Mouse (Mus musculus): ENCODE measurements around the gene Gpatch8. TPM values are rescaled to one million over a fixed set of nuclear protein-coding genes. Genes with fewer than 3 reads are reported as not detected.

Gene Gpatch8
- polyA plus RNA-seq (2014; fragmentation: Illumina TruSeq; extraction: RNeasy Lipid Tissue Mini Kit (QIAGEN cat#74804)), result 27.2 TPM

DNA sequence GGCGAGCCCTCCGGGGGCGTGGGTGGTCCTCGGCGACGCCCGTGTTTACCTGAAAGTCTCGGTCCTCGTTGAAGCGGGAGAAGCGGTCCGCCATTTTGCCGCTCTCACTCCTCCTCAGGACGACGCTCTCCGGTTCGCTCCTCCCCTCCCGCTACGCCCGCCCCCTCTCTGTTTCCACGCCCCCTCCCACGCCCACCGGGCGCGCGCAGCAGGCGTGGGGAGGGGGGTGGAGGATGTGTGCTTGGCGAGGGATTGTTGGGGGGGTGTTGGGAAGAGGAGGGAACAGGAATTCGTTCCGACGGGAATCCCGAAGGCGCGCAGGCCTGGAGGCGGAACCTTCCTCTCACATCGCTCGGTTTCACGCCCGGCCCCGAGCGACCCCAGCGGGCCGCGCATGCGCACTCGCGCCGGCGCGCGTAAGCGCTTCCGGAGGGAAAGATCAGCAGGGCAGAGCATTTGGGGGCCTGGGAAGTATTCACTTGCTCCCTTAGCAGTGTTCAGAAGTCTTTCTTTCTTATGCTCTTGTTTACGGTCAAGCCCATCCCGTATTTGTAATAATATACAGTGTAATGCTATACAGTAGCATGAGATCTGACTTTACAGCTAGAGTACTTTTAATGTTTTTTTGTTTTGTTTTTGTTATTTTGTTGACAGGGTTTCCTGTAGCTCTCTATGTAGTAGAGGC, at the start of gene Gpatch8:
Gpatch8 (minus strand) TSS at position 362 of the 685 bp plus-strand sequence.

DNA sequence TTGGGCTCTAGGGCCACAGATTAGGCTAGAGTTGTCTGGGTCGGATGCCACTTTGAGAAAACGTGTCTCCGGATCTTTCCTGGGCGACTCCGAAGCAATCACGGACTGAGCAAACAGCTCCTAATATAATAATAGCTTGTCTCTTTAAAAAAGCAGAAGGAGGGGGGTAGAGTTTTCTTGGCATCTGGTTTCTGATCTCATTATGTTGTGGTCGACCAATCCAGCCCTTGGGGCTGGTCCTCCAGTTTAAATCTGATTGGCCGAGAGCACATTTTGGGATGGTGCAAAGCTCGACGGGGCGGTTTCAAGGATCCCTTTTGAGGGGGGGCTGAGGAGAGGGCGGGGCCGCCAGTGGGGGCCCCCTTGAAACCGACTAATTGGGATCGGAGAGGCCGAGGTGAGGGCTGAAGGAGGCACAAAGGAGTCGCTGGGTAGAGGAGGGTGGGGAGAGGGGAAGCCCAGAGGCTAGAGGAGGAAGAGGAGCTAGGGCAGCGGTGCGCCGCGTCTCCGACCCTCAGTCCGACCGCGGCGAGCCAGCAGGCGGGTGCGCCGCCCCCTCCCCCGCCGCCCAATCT, 47.9 kb upstream of the Gpatch8 start, which contains the start of gene Fzd2:
Fzd2 (plus strand) TSS at position 387 of the 575 bp plus-strand sequence.

DNA sequence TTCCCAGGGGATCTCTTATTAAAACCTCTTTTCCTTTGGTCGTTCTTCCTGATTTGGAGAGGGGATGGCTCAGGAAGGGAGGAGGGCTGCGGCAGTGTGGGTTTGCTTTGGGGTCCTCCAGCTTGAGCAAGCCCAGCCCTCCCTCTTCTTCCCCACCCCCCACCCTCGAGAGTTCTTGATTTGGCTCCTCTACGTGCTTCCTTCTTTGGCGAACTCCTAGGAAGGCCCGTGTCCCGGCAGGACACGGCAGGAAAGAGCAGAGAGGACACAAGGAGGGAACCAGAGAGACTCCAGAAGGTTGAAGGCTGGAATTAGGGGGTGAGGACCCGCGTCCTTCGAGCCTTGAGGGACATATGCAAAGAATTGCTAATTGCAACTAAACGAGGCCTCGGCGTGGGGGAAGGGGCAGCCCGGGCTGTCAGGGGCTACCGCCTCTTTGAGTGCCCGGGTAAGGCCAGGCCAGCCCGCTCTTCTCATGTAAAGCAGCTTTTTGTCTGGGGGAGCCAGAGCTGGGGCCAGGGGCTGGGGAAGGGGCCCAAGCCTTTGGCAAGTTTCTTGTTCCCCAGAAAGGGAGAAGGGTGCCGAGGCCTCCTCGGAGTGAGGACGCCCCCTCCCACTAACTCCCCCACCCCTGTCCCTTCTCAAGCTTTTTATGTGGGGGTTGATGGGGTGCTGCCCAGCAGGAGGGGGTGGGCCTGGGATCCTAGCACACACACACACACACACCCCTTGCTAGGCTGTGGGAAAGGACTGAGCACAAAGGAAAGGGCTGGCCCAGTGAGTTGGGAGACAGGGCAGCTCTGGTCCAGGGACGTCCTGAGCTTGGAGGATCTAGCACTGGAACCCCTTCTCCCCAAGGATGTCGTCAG, 23.2 kb upstream of the Gpatch8 start, which contains the start of gene Gm11627:
Gm11627 (minus strand) TSS at position 297 of the 869 bp plus-strand sequence.

DNA sequence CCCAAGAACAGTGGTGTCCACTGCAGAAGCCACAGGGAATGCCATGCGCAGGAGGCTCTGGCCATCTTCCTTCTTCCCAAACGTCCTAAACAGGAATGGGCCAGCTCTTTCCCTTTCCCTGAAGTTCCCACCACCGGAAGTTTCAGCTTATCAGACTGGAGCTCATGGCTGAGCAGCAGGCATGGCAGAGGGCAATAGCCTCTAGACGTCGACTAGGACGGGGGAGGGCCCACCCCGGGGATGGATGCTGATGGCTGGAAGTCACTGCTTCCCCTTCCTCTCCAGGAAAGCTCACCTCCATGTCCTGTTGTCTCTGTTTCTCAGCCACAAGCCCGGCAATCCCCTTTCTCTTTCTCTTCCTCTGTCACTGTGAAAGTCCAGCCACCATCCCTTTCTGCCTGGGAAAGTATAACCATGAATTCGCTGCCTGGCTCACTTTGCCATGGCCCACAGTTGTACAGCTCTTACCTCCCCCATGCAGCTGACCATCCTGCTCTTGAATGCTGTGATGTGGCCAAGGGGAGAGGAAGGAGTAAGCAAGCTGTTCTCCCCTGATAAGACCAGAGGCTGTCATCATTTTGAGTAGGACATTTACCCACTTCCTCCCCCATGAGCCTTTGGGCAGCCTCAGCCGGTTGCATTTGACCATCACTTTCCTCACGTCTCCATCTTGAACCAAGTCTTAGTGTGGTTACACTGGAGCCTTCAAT, 86.4 kb downstream of the Gpatch8 start, which contains the start of gene Itga2b:
Itga2b (minus strand) TSS at position 475 of the 710 bp plus-strand sequence.

DNA sequence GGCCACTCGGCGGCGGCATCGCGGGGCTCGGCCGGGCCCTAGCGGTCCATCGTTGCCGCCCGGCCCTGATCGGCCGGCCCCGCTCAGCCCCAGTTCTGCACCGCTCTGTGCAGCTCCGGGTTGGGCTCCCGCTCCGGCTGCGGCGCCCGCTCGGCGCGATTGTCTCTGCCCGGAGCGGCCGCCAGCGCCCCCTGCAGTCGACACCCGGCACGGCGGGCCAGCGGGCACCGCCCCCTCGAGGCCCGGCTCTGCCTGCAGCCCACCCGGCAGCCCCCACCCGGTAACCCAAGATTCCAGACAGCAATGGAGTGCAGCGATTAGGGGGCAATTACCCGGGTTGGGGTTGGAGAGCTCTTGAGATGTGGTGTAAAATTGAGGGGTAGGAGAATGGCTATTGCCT, 108.7 kb downstream of the Gpatch8 start, which contains the start of gene Fam171a2:
Fam171a2 (minus strand) TSS at position 186 of the 400 bp plus-strand sequence.

DNA sequence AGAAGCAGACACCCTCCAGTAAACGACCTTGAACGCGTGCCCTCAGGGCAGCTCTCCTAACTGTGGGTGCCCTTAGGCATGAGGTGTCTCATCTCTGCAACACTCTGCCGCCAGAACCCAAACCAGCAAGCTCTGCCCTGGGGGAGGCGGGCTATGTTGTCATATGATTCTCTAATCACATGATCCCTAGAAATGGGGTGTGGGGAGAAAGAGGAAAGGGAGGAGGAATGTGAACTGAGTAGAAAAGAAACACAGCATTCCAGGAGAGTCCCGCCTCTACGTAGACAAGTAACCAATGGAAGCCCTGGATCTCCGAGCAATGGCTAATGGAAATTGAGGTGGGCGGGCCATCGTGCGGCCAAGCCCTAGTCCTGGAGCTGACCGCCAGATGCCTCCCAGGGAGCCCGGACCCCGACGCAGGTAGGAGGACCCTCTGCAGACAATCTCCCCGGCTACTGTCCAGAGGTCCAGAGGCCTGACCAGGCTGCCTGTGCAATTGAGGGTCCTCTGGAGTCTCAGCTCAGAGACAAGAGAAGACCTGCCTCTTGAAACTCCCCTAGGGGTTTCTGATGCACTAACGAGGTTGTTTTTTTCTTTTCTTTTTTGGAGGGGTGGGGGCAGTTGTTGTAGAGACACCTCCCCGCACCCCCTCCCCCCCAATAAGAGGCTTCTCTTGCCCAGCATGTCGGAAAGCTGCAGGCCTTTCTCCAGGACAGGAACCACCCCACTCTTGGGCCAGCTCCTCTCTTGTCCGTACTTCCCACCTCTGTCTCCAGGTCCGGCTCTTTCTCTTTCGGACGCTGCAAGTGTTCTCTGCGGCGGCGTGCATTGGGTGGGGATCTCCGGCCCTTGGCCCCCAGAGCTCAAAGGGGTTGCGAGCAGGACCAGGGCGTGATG, 125.8 kb downstream of the Gpatch8 start, which contains the start of gene Grn:
Grn (plus strand) TSS at position 195 of the 897 bp plus-strand sequence.

Other genes starting within 250 kb of the Gpatch8 start
- 54.4 TPM for gene Ubtf, start 236.7 kb downstream of the Gpatch8 start, polyA plus RNA-seq (2014; fragmentation: Illumina TruSeq; extraction: RNeasy Lipid Tissue Mini Kit (QIAGEN cat#74804))
- gene Slc4a1, start 190.2 kb downstream of the Gpatch8 start, polyA plus RNA-seq (2014; fragmentation: Illumina TruSeq; extraction: RNeasy Lipid Tissue Mini Kit (QIAGEN cat#74804)), result not detected
- gene Rundc3a, start 163.0 kb downstream of the Gpatch8 start, polyA plus RNA-seq (2014; fragmentation: Illumina TruSeq; extraction: RNeasy Lipid Tissue Mini Kit (QIAGEN cat#74804)), result not detected
- 2.3 TPM for gene Slc25a39, start 148.4 kb downstream of the Gpatch8 start, polyA plus RNA-seq (2014; fragmentation: Illumina TruSeq; extraction: RNeasy Lipid Tissue Mini Kit (QIAGEN cat#74804))
- gene Grn, start 126.1 kb downstream of the Gpatch8 start, polyA plus RNA-seq (2014; fragmentation: Illumina TruSeq; extraction: RNeasy Lipid Tissue Mini Kit (QIAGEN cat#74804)), result 10.5 TPM
- gene Fam171a2, start 108.7 kb downstream of the Gpatch8 start, polyA plus RNA-seq (2014; fragmentation: Illumina TruSeq; extraction: RNeasy Lipid Tissue Mini Kit (QIAGEN cat#74804)), result not detected
- not detected for gene Itga2b, start 86.3 kb downstream of the Gpatch8 start, polyA plus RNA-seq (2014; fragmentation: Illumina TruSeq; extraction: RNeasy Lipid Tissue Mini Kit (QIAGEN cat#74804))
- 3.2 TPM for gene Gm11627, start 23.1 kb upstream of the Gpatch8 start, polyA plus RNA-seq (2014; fragmentation: Illumina TruSeq; extraction: RNeasy Lipid Tissue Mini Kit (QIAGEN cat#74804))
- 7.6 TPM for gene Fzd2, start 48.0 kb upstream of the Gpatch8 start, polyA plus RNA-seq (2014; fragmentation: Illumina TruSeq; extraction: RNeasy Lipid Tissue Mini Kit (QIAGEN cat#74804))
- gene Meioc, start 107.3 kb upstream of the Gpatch8 start, polyA plus RNA-seq (2014; fragmentation: Illumina TruSeq; extraction: RNeasy Lipid Tissue Mini Kit (QIAGEN cat#74804)), result not detected
- gene Ccdc43, start 141.4 kb upstream of the Gpatch8 start, polyA plus RNA-seq (2014; fragmentation: Illumina TruSeq; extraction: RNeasy Lipid Tissue Mini Kit (QIAGEN cat#74804)), result 58.4 TPM
- not detected for gene Adam11, start 205.0 kb upstream of the Gpatch8 start, polyA plus RNA-seq (2014; fragmentation: Illumina TruSeq; extraction: RNeasy Lipid Tissue Mini Kit (QIAGEN cat#74804))

Data from ovary, adult 10 weeks (tissue).